Mouse (Mus musculus) liver, postnatal 0 days (tissue): Measurements from ENCODE around the gene Nrgn.

Source experiments
- CTCF ChIP-seq: sonication (generic); IDR thresholded peaks from 2 replicates; pipeline ENCODE4 v1.5.1; 2016; ENCODE audit warnings: antibody characterized with exemption, low read depth
- EP300 ChIP-seq: IDR thresholded peaks from 2 replicates; pipeline ENCODE4 v1.6.1; 2016; ENCODE audit warnings: antibody characterized with exemption, low read depth, mild to moderate bottlenecking

- TF ChIP-seq CTCF = no peak
- TF ChIP-seq EP300 = no peak
These were observed 6.8 kb downstream of the Nrgn start for GRCm38 (mm10) chr9:37545847-37546452.
